Mouse (Mus musculus) stomach, postnatal 0 days (tissue): ENCODE measurements at regions not wholly inside any gene's neighbourhood (a gene's known extent, or its start where the extent isn't known, plus 50 kb on each side); places are given as distances from the start of the nearest gene placed in this dataset.

Source experiments
- ATAC-seq: fragments of 200-750 bp; cut with Nextera tagmentation; 2 replicates; pipeline ENCODE4 v1.8.0; 2017; ENCODE audit not compliant: low FRiP score, low TSS enrichment
- DNase-seq: peaks from one replicate; pipeline ENCODE4 v3.0.0-alpha.2; 2016; ENCODE audit warnings: low spot score
- H3K27ac ChIP-seq: fragments of 300-500 bp; sonication (generic); replicated peaks from 2 replicates; pipeline ENCODE4 v1.5.1; 2014; ENCODE audit warnings: mild to moderate bottlenecking, control low read depth
- H3K27me3 ChIP-seq: fragments of 300-500 bp; sonication (generic); 2 replicates; pipeline ENCODE4 v1.6.1; 2014; ENCODE audit warnings: low read length; ENCODE audit not compliant: control insufficient read depth, insufficient read depth
- H3K36me3 ChIP-seq: fragments of 300-500 bp; sonication (generic); 2 replicates; pipeline ENCODE4 v1.6.1; 2014; ENCODE audit warnings: low read length, mixed read lengths; ENCODE audit not compliant: control insufficient read depth, insufficient read depth
- H3K4me1 ChIP-seq: fragments of 300-500 bp; sonication (generic); replicated peaks from 2 replicates; pipeline ENCODE4 v1.6.1; 2014; ENCODE audit warnings: antibody characterized with exemption; ENCODE audit not compliant: control insufficient read depth, insufficient read depth
- H3K4me2 ChIP-seq: fragments of 300-500 bp; sonication (generic); replicated peaks from 2 replicates; pipeline ENCODE4 v1.6.1; 2014; ENCODE audit warnings: low read depth, mild to moderate bottlenecking, control low read depth, moderate library complexity
- H3K4me3 ChIP-seq: fragments of 300-500 bp; sonication (generic); 2 replicates; pipeline ENCODE4 v1.5.1; 2014; ENCODE audit warnings: low read depth, low read length, control low read depth
- H3K9ac ChIP-seq: fragments of 300-500 bp; sonication (generic); 2 replicates; pipeline ENCODE4 v1.6.1; 2014; ENCODE audit warnings: mild to moderate bottlenecking, low read length, control low read depth, mixed read lengths
- H3K9me3 ChIP-seq: fragments of 300-500 bp; sonication (generic); 2 replicates; pipeline ENCODE4 v1.6.1; 2016; ENCODE audit warnings: low read length; ENCODE audit not compliant: control insufficient read depth
- CTCF ChIP-seq: IDR thresholded peaks from 2 replicates; pipeline ENCODE4 v1.5.1; 2016; ENCODE audit warnings: antibody characterized with exemption, low read depth, mild to moderate bottlenecking, moderate library complexity
- EP300 ChIP-seq: optimal IDR thresholded peaks from 2 replicates; pipeline ENCODE3; 2016; ENCODE audit warnings: antibody characterized with exemption
- WGBS: fragments of 180-500 bp; shearing (Covaris S2); extraction: QIAGEN DNeasy Blood & Tissue Kit; methylation state at CpG from one replicate; pipeline ENCODE4 v1.1.7; 2014; 5-methylcytosine and 5-hydroxymethylcytosine counted together

DNA sequence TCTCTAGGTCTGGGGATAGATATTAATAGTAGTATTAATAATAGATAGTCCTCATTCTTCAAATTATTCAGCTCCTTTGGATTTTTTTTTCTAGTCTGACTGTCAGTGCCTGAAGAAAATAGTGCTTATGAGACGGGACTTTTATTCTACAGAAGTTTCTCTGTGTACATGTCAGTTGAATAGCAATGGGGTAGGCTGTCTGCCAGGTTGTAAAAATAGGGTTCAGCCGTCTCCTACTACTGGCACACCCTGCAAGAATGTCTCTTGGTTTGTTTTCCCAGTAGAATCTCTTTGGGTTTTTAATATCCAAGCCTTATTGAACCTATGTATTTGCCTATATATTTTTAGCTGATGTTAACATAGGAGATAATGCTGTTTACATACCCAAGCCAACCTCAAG is 80.3 kb upstream of the Neo1 start:
- no peaks in the 10 kb centered on the region for H3K36me3 ChIP-seq
- H3K9me3 ChIP-seq, result no peaks in the 10 kb centered on the region
- ATAC-seq (no peak), DNase-seq (no peak)
- no peaks in the 10 kb centered on the region for H3K4me1 ChIP-seq
- no peak overlapping the region for H3K9ac ChIP-seq
- no peaks in the 10 kb centered on the region for H3K27me3 ChIP-seq
- WGBS, result 16% methylated on average over 2 of the region's 2 CpGs
- H3K4me3 ChIP-seq, result no peak overlapping the region
- TF ChIP-seq CTCF (no peak), EP300 (no peak)
- H3K4me2 ChIP-seq, result no peak overlapping the region
- no peak overlapping the region for H3K27ac ChIP-seq

DNA sequence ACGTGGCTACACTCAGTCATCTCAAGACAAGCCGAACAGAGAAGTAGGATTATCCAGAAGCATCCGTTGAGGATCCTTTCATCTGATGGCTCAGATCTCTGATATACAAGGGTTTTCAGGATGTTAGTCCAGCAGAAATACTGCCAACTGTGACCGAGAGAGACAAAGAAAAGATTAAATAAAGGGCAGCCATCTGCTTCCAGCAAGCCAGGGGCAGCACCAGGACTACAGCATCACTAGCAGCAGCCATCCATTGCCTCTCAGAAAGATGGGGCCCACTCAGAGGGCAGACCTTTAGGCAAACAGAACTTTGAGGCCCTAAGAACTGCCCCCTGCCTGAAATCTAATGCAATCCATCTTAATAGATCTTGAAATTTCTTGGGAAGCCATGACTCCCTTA is 77.6 kb upstream of the Neo1 start:
- ATAC-seq, result no peak
- WGBS, result 43% methylated on average over 4 of the region's 4 CpGs
- no peak for DNase-seq

GRCm38 (mm10) chr9:59099738-59100137 is 63.5 kb upstream of the Neo1 start:
- 0 out of 2 replicates have a peak, but pooled peaks cover 2% of the 10 kb centered on the region for H3K4me1 ChIP-seq

More for the DNA sequence above, 77.6 kb upstream of the Neo1 start:
- Histone ChIP-seq H3K4me1 (no peaks in the 10 kb centered on the region), H3K27ac (no peak overlapping the region), H3K36me3 (no peaks in the 10 kb centered on the region), H3K4me2 (no peak overlapping the region), H3K9me3 (no peaks in the 10 kb centered on the region), H3K27me3 (no peaks in the 10 kb centered on the region), H3K4me3 (no peak overlapping the region), H3K9ac (no peak overlapping the region)
- no peak for TF ChIP-seq CTCF
- no peak for TF ChIP-seq EP300

DNA sequence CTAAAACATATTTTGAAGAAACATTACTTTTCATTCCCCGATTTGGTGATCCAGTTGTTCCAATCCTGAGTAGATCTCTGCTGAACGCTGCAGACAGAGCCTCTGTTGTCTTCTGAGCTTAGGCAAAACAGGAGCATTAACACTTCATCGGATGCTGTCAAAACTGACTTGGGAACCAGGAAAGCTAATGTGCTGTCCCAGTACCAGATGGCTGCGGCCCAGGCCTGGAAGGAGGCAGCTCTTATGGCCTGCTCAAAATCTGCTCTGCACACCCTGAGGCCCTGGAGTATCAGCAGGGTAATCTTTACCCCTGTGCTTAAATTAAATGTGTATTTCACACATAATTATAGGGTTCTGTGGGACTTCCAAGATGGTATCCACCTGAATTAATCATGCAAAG is 61.3 kb upstream of the Neo1 start:
- Histone ChIP-seq H3K27ac (no peak overlapping the region), H3K27me3 (no peaks in the 10 kb centered on the region), H3K36me3 (no peaks in the 10 kb centered on the region), H3K4me2 (no peak overlapping the region), H3K4me1 (0 out of 2 replicates have a peak, but pooled peaks cover 2% of the 10 kb centered on the region), H3K9ac (no peak overlapping the region), H3K9me3 (no peaks in the 10 kb centered on the region), H3K4me3 (no peak overlapping the region)
- ATAC-seq (no peak), DNase-seq (no peak)
- 53% methylated on average over 4 of the region's 4 CpGs for WGBS
- no peak for TF ChIP-seq CTCF
- TF ChIP-seq EP300, result no peak

More at GRCm38 (mm10) chr9:59099738-59100137, 63.5 kb upstream of the Neo1 start:
- H3K27ac ChIP-seq, result no peak overlapping the region
- no peaks in the 10 kb centered on the region for H3K9me3 ChIP-seq
- no peak overlapping the region for H3K4me2 ChIP-seq
- H3K27me3 ChIP-seq, result no peaks in the 10 kb centered on the region
- TF ChIP-seq CTCF (no peak), EP300 (no peak)
- ATAC-seq (no peak), DNase-seq (no peak)
- WGBS, result 75% methylated on average over 5 of the region's 5 CpGs
- H3K4me3 ChIP-seq, result no peak overlapping the region
- H3K36me3 ChIP-seq, result no peaks in the 10 kb centered on the region
- H3K9ac ChIP-seq, result no peak overlapping the region

- no peaks in the 10 kb centered on the region for H3K9me3 ChIP-seq
- 0 out of 2 replicates have a peak, but pooled peaks cover 2% of the 10 kb centered on the region for H3K4me1 ChIP-seq
- no peak for ATAC-seq
- H3K36me3 ChIP-seq, result no peaks in the 10 kb centered on the region
- DNase-seq, result no peak
- H3K9ac ChIP-seq, result no peak overlapping the region
- H3K27ac ChIP-seq, result no peak overlapping the region
- no peak overlapping the region for H3K4me2 ChIP-seq
- H3K4me3 ChIP-seq, result no peak overlapping the region
- 38% methylated on average over 12 of the region's 12 CpGs for WGBS
- H3K27me3 ChIP-seq, result no peaks in the 10 kb centered on the region
- no peak for TF ChIP-seq EP300
- TF ChIP-seq CTCF, result no peak
Observed at GRCm38 (mm10) chr9:59096551-59097268, 60.5 kb upstream of the Neo1 start.

- ATAC-seq (no peak), DNase-seq (no peak)
- Histone ChIP-seq H3K4me1 (0 out of 2 replicates have a peak, but pooled peaks cover 2% of the 10 kb centered on the region), H3K4me2 (no peak overlapping the region), H3K4me3 (no peak overlapping the region), H3K27me3 (no peaks in the 10 kb centered on the region), H3K9ac (no peak overlapping the region), H3K27ac (no peak overlapping the region), H3K36me3 (no peaks in the 10 kb centered on the region), H3K9me3 (no peaks in the 10 kb centered on the region)
- 55% methylated on average over 7 of the region's 7 CpGs for WGBS
- no peak for TF ChIP-seq CTCF
- TF ChIP-seq EP300, result no peak
Observed at GRCm38 (mm10) chr9:59095626-59096025, 59.4 kb upstream of the Neo1 start.
